Mouse (Mus musculus) stomach, embryonic 15.5 days (tissue): ENCODE data around the gene Hes7. TPM values are rescaled to one million over a fixed set of nuclear protein-coding genes. Genes with fewer than 3 reads are reported as not detected.

Source experiments
- ATAC-seq: fragments of 200-750 bp; cut with Nextera tagmentation; 2 replicates; pipeline ENCODE4 v1.8.0; 2017; ENCODE audit warnings: low read depth, moderate number of reproducible peaks, moderate TSS enrichment; ENCODE audit not compliant: insufficient read depth, low FRiP score
- H3K27ac ChIP-seq: fragments of 300-500 bp; sonication (generic); 2 replicates; pipeline ENCODE4 v1.5.1; 2015; ENCODE audit warnings: mild to moderate bottlenecking, inconsistent platforms
- H3K27me3 ChIP-seq: fragments of 300-500 bp; sonication (generic); replicated peaks from 2 replicates; pipeline ENCODE4 v1.6.1; 2015; ENCODE audit warnings: inconsistent platforms
- H3K36me3 ChIP-seq: fragments of 300-500 bp; sonication (generic); 2 replicates; pipeline ENCODE4 v1.6.1; 2015; ENCODE audit warnings: inconsistent platforms
- H3K4me1 ChIP-seq: fragments of 300-500 bp; sonication (generic); 2 replicates; pipeline ENCODE4 v1.6.1; 2015; ENCODE audit warnings: inconsistent platforms
- H3K4me2 ChIP-seq: fragments of 300-500 bp; sonication (generic); 2 replicates; pipeline ENCODE4 v1.6.1; 2015; ENCODE audit warnings: mild to moderate bottlenecking, inconsistent platforms
- H3K4me3 ChIP-seq: fragments of 300-500 bp; sonication (generic); replicated peaks from 2 replicates; pipeline ENCODE4 v1.5.1; 2015; ENCODE audit warnings: inconsistent platforms
- H3K9ac ChIP-seq: fragments of 300-500 bp; sonication (generic); 2 replicates; pipeline ENCODE4 v1.6.1; 2015; ENCODE audit warnings: inconsistent platforms
- H3K9me3 ChIP-seq: fragments of 300-500 bp; sonication (generic); 2 replicates; pipeline ENCODE4 v1.6.1; 2016; ENCODE audit warnings: inconsistent platforms
- WGBS: fragments of 180-500 bp; shearing (Covaris S2); methylation state at CpG from one replicate; pipeline ENCODE4 v1.1.7; 2015; 5-methylcytosine and 5-hydroxymethylcytosine counted together
- polyA plus RNA-seq: library from polyadenylated mRNA; unstranded; fragments of >200 nt; fragmentation: Nextera tagmentation; extraction: Ambion mirVana; gene quantifications from 2 replicates; pipeline ENCODE4 v1.2.1, GENCODE M21; 2015

Hes7 gene
- polyA plus RNA-seq, 1 experiment from 2014 or later = 0.76 TPM

DNA sequence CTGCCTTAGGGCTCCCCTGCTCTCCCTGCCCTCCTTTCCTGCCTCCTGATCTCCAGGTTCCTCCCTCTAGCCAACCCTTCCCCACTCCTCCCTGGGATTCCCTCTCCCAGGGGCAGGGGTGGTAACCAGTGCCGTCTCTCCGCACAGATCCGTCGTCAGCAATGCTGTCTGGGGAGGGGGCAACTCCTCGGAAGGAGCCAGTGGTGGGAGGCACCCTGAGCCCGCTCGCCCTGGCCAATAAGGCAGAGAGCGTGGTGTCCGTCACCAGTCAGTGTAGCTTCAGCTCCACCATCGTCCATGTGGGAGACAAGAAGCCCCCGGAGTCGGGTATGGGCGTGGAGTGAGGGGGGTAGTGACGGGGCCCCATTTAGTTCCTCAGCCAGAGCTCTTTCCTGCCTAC lies 15.7 kb upstream of the Hes7 start:
- ATAC-seq = no peak
- Histone ChIP-seq H3K36me3 (peaks cover 85% of the 10 kb centered on the region), H3K27ac (no peak overlapping the region), H3K27me3 (no peaks in the 10 kb centered on the region), H3K9ac (no peak overlapping the region), H3K4me1 (peaks cover 11% of the 10 kb centered on the region), H3K9me3 (no peaks in the 10 kb centered on the region), H3K4me2 (no peak overlapping the region), H3K4me3 (no peak overlapping the region)
- WGBS = 84% methylated on average over 14 of the region's 14 CpGs

DNA sequence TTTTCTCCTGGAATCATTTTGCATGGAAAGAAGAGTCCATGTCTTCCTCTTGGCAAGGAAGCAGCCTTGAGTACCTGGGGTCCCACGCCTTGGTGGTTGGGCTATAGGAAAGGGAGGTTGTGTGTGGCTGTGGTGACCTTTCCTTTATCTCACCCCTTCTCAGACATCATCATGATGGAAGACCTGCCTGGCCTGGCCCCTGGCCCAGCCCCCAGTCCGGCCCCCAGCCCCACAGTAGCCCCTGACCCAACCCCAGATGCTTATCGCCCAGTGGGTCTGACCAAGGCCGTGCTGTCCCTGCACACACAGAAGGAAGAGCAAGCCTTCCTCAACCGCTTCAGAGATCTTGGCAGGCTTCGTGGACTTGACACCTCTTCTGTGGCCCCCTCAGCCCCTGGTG lies 15.0 kb upstream of the Hes7 start:
- Histone ChIP-seq H3K27me3 (no peaks in the 10 kb centered on the region), H3K4me2 (no peak overlapping the region), H3K36me3 (peaks cover 85% of the 10 kb centered on the region), H3K9ac (no peak overlapping the region), H3K4me3 (no peak overlapping the region), H3K4me1 (peaks cover 10% of the 10 kb centered on the region), H3K9me3 (no peaks in the 10 kb centered on the region), H3K27ac (no peak overlapping the region)
- no peak for ATAC-seq
- 80% methylated on average over 6 of the region's 6 CpGs for WGBS

DNA sequence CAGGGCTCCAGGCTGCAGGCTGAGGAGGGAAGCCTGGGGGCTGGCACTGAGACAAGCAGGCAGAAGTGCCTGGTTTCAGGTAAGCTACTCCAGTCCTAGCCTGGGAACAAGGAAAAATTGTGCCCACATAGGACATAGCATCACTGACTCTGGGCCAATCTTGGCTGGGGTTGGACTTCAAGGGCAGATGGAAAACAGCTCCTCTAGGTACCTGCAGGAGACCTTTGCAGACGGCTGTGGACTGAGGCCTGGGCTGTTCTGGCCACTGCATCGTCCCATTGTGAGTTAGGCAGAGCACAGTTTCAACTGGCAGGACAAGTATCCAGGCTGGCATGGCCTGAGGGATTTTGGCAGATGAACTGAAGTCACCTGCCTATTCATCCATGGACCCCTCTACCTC lies 14.4 kb upstream of the Hes7 start:
- Histone ChIP-seq H3K4me3 (no peak overlapping the region), H3K27me3 (no peaks in the 10 kb centered on the region), H3K9me3 (no peaks in the 10 kb centered on the region), H3K27ac (no peak overlapping the region), H3K36me3 (peaks cover 81% of the 10 kb centered on the region), H3K9ac (no peak overlapping the region), H3K4me2 (no peak overlapping the region), H3K4me1 (peaks cover 6% of the 10 kb centered on the region; the same call in 1 of the 2 replicates)
- WGBS = 85% methylated on average over 2 of the region's 2 CpGs
- ATAC-seq = no peak

DNA sequence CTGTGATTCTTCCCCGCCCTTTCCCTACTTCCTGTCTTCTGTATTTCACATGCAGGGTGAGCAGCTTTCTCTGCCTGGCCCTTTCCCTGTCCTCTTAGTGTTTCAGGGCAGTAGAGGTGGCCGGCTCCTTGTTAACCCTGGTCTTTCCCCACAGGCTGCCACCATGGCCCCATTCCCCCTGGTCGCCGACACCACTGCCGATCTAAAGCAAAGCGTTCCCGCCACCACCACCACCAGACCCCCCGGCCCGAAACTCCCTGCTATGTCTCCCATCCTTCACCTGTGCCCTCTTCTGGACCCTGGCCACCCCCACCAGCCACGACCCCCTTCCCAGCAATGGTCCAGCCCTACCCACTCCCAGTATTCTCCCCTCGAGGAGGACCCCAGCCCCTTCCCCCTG lies 13.9 kb upstream of the Hes7 start:
- 93% methylated on average over 11 of the region's 11 CpGs for WGBS
- peaks cover 76% of the 10 kb centered on the region for H3K36me3 ChIP-seq

DNA sequence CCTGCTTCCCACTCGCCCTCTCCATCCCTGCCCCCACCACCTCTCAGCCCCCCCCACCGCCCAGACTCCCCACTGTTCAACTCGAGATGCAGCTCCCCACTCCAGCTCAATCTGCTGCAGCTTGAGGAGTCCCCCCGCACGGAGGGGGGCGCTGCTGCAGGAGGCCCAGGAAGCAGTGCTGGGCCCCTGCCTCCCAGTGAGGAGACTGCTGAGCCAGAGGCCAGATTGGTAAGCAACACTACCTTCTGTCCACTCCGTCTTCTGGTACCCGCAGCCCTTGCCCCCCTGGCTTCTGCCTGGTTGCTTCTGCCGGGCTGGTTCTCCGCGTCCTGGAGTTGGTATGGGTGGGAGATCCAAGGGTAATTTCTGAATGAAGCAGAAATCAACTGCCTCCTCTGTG lies 13.4 kb upstream of the Hes7 start:
- Histone ChIP-seq H3K36me3 (peaks cover 72% of the 10 kb centered on the region), H3K9me3 (no peaks in the 10 kb centered on the region), H3K4me3 (no peak overlapping the region), H3K9ac (no peak overlapping the region), H3K4me1 (peaks cover 9% of the 10 kb centered on the region; the same call in 1 of the 2 replicates), H3K27me3 (no peaks in the 10 kb centered on the region), H3K4me2 (no peak overlapping the region), H3K27ac (no peak overlapping the region)
- 90% methylated on average over 11 of the region's 11 CpGs for WGBS
- no peak for ATAC-seq

More for the DNA sequence above, 13.9 kb upstream of the Hes7 start:
- Histone ChIP-seq H3K9me3 (no peaks in the 10 kb centered on the region), H3K4me1 (peaks cover 7% of the 10 kb centered on the region; the same call in 1 of the 2 replicates), H3K27me3 (no peaks in the 10 kb centered on the region), H3K4me3 (no peak overlapping the region), H3K4me2 (no peak overlapping the region), H3K27ac (no peak overlapping the region), H3K9ac (no peak overlapping the region)
- no peak for ATAC-seq

DNA sequence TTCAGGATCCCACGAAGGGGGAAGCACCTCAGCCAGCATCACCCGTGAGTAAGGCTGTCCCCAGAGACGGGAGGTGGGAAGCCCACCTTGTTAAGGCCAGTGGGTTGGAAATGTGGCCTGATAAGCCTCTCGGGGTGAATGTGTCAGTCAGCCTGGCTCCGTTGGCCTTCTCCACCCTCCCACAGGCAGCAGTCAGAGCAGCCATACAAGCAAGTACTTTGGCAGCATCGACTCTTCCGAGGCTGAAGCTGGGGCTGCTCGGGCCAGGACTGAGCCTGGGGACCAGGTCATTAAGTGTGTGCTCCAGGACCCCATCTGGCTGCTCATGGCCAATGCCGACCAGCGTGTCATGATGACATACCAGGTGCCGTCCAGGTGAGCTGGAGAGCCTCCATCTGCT lies 12.5 kb upstream of the Hes7 start:
- WGBS = 87% methylated on average over 11 of the region's 11 CpGs
- Histone ChIP-seq H3K9ac (no peak overlapping the region), H3K4me1 (peaks cover 9% of the 10 kb centered on the region; the same call in 1 of the 2 replicates), H3K36me3 (peaks cover 64% of the 10 kb centered on the region), H3K4me3 (no peak overlapping the region), H3K27me3 (no peaks in the 10 kb centered on the region), H3K27ac (no peak overlapping the region), H3K9me3 (no peaks in the 10 kb centered on the region), H3K4me2 (no peak overlapping the region)
- ATAC-seq = no peak

DNA sequence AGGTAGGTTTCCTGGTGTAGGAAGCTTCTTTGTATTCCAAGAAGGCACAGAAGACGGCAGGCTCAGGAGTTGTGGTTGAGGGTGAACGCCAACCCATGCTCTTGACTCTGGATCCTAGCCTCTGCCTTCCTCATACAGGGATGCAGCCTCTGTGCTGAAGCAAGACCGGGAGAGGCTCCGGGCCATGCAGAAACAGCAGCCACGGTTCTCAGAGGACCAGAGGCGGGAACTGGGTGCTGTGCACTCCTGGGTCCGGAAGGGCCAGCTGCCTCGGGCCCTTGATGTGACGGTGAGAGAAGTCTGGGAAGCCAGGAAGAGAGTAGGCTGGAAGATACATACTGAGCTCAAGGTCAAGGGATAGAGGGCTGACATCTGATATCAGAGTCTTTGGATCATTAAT lies 12.0 kb upstream of the Hes7 start:
- Histone ChIP-seq H3K27ac (no peak overlapping the region), H3K9me3 (no peaks in the 10 kb centered on the region), H3K4me2 (no peak overlapping the region), H3K4me1 (peaks cover 9% of the 10 kb centered on the region; the same call in 1 of the 2 replicates), H3K27me3 (no peaks in the 10 kb centered on the region), H3K9ac (no peak overlapping the region), H3K36me3 (peaks cover 58% of the 10 kb centered on the region), H3K4me3 (no peak overlapping the region)
- ATAC-seq = no peak
- 94% methylated on average over 9 of the region's 9 CpGs for WGBS

DNA sequence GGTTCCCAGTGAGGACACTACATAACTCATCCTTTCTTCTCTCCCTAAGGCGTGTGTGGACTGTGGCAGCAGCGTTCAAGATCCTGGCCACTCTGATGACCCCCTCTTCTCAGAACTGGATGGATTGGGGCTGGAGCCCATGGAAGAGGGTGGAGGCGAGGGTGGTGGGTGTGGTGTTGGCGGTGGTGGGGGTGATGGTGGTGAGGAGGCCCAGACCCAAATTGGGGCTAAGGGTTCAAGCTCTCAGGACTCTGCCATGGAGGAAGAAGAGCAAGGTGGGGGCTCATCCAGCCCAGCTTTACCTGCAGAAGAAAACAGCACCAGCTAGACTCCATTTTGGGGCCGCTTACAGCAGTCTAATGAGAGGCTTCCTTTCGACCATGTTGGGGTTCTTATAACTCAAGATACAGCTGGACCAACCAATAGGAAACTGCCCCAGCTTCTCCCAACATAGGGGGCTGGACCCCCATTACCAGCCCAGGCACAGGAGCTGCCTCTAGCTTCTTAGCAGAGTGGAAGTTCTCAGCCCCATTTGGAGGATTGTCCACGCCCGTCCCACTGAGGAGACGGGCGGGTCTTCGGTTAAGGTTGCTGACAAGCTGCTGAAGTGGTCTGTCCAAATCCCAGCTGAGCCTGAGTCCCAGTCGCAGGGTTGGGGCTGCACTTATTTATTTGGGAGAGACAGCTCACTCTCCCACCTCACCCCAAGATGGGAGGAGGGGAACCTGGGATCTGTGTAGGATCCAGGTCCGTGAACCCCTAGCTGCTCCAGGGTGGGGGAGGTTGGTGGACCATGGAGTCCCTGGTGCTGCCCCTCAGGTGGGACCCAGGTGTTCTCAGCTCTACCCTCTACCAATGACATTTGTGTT lies 10.9 kb upstream of the Hes7 start:
- Histone ChIP-seq H3K27ac (0 out of 2 replicates have a peak overlapping the region, but pooled peaks have one; percentile 63), H3K36me3 (peaks cover 48% of the 10 kb centered on the region), H3K4me1 (peaks cover 9% of the 10 kb centered on the region; the same call in 1 of the 2 replicates), H3K27me3 (no peaks in the 10 kb centered on the region), H3K4me3 (no peak overlapping the region), H3K9ac (no peak overlapping the region), H3K9me3 (no peaks in the 10 kb centered on the region), H3K4me2 (no peak overlapping the region)
- 79% methylated on average over 13 of the region's 13 CpGs for WGBS
- no peak for ATAC-seq

DNA sequence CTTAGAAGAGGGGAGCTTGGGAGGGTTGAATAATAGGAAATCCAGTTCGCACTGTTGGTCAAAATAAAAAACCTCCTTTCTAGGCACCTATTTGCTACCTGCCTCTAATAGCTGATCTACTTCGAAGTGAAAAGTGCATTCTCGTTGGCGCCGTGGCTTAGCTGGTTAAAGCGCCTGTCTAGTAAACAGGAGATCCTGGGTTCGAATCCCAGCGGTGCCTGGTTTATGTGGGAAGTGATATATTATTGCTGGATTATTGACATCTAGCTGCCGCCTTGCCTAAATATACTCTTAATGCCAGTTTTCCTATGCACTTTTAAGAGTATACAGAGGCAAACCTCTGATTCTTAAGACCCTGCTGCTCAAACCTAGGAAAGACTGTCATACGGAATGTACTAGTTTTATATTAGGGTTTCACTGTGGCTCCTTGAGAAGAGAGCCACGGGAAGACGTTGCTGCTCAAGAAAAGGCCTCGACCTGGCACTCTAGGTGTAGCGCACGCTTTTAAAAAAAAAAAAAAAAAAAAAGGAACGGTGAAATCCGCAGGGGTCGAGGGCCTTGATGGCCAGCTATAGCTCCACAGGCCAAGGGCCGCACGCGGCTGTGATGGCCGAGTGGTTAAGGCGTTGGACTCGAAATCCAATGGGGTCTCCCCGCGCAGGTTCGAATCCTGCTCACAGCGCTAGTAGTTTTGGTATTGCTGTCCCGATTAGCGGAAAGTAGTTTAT lies 9.7 kb upstream of the Hes7 start:
- peaks cover 36% of the 10 kb centered on the region for H3K36me3 ChIP-seq
- no peaks in the 10 kb centered on the region for H3K9me3 ChIP-seq
- H3K27me3 ChIP-seq = no peaks in the 10 kb centered on the region
- 2% methylated on average over 30 of the region's 30 CpGs for WGBS
- ATAC-seq = peak; percentile 44; the same call in 1 of the 2 replicates
- H3K4me1 ChIP-seq = peaks cover 9% of the 10 kb centered on the region; the same call in 1 of the 2 replicates
- H3K4me3 ChIP-seq = peak overlapping the region; percentile 50
- peak overlapping the region; percentile 63 for H3K27ac ChIP-seq
- peak overlapping the region; percentile 61 for H3K4me2 ChIP-seq
- peak overlapping the region; percentile 26; the same call in 1 of the 2 replicates for H3K9ac ChIP-seq

DNA sequence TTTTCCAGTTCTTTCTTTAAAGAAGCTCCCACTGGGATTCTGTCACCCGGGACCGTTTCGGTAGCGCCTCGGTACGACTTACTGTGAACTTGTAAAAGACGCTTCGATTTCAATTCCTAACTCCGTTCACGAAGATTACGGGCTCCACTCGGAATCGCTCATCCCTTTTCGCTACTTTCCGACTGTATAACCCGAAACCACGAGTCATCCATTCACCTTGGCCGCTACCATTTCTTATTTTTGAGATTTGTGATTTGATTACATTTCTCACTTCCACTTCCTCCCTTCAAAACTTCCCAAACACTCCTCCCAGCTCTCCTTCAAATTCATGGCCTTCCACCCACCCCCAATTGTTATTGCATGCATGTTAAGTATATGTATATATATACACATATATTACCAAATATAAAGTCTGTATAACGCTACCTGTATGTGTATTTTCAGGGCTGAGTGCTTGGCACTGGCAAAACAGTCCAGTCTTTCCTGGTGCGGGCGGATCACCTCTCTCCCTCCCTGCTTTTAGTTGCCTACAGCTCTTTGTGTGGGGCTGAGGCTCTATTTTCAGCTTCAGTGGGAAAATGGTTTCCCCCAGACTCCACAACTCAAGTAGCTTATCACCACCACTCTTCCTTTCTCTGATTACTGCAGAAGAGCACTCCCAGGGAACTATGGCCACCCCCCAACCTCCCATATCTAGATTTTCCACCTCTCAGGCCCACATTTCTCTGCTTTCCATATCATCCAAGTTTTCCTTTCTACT lies 9.0 kb upstream of the Hes7 start:
- Histone ChIP-seq H3K4me1 (peaks cover 9% of the 10 kb centered on the region; the same call in 1 of the 2 replicates), H3K9ac (peak overlapping the region; percentile 26; the same call in 1 of the 2 replicates), H3K4me3 (peak overlapping the region; percentile 50), H3K9me3 (no peaks in the 10 kb centered on the region), H3K4me2 (peak overlapping the region; percentile 61), H3K27me3 (no peaks in the 10 kb centered on the region), H3K27ac (no peak overlapping the region), H3K36me3 (peaks cover 28% of the 10 kb centered on the region)
- WGBS = 8% methylated on average over 21 of the region's 21 CpGs
- ATAC-seq = no peak

DNA sequence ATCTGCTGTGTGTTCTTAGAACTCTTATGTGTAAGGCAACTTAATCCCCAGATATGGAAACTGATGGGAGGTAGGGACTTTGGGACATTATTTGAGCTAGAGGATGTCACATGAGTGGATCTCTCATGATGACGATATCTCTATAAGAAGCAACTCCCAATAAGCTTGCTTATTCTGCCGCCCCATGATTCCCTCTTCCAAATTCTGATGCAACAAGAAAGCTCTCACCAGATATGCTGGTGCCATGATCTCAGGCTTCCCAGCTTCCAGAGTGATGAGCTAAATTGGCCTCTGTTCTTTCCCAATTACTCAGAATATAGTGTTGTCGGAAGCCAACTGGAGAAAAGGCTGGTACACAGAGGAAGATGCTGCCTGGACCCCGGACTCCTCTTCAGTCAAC lies 8.3 kb upstream of the Hes7 start:
- H3K4me3 ChIP-seq = no peak overlapping the region
- H3K4me2 ChIP-seq = no peak overlapping the region
- no peak overlapping the region for H3K27ac ChIP-seq
- H3K27me3 ChIP-seq = no peaks in the 10 kb centered on the region
- WGBS = 66% methylated on average over 4 of the region's 4 CpGs
- ATAC-seq = no peak
- peaks cover 24% of the 10 kb centered on the region for H3K36me3 ChIP-seq
- H3K4me1 ChIP-seq = peaks cover 11% of the 10 kb centered on the region; the same call in 1 of the 2 replicates
- no peaks in the 10 kb centered on the region for H3K9me3 ChIP-seq
- H3K9ac ChIP-seq = no peak overlapping the region
